ENCODE assay signal across 1 mouse cellular context in genomic region chr5:120505368-120505767, GRCm38 (mm10).
TF ChIP-seq lines count a peak whose summit lies in the region.

No protein-coding gene starts in this region.

TF ChIP-seq in CH12.LX, 34 proteins besides CTCF, POLR2A, EP300 and RAD21 (continued from another document):
- no peak for TF ChIP-seq TBP (conservative IDR thresholded peaks at IDR 0.05; ENCODE audit: low read depth, low read length)
- TF ChIP-seq UBTF (IDR thresholded peaks at IDR 0.05; ENCODE audit: low read depth, low read length), result no peak
- TF ChIP-seq ZC3H11A (IDR thresholded peaks at IDR 0.05; ENCODE audit: low read depth, low read length), result peak; percentile 18; the same call in 1 of the 2 replicates
- TF ChIP-seq MYC (IDR thresholded peaks at IDR 0.05; ENCODE audit: low read depth, low read length), result peak; percentile 45; the same call in 1 of the 2 replicates
- peak; percentile 49 for TF ChIP-seq BHLHE40 (IDR thresholded peaks at IDR 0.05; ENCODE audit: low read depth, low read length)
- TF ChIP-seq SIN3A (IDR thresholded peaks at IDR 0.05; ENCODE audit: low read length), result 0 out of 2 replicates have a peak, but pooled peaks have one; percentile 48
- TF ChIP-seq CHD1 (IDR thresholded peaks at IDR 0.05; ENCODE audit: low read depth, low read length), result no peak
- TF ChIP-seq TCF12 (IDR thresholded peaks at IDR 0.05; ENCODE audit: low read depth, low read length), result peak; percentile 31; the same call in 1 of the 2 replicates
- no peak for TF ChIP-seq ZKSCAN1 (IDR thresholded peaks at IDR 0.05; ENCODE audit: borderline replicate concordance, low read depth, low read length)
- TF ChIP-seq CHD2 (IDR thresholded peaks at IDR 0.05; ENCODE audit: low read length), result no peak
